Mouse (Mus musculus) right cerebral cortex, postnatal 10 days (tissue): ENCODE results near the gene Ppa2.
A peak's percentile ranks its signal among the peaks of the same experiment; 100 is the strongest.

ENCODE experiments used
- DNase-seq, 2 experiments: peaks; one replicate each; pipeline ENCODE4 v3.0.0; 2021; ENCODE audit warnings: low spot score in 2 of 2

The Ppa2 gene

GRCm38 (mm10) chr3:133309954-133310808, at the start of gene Ppa2:
Gene Ppa2 (plus strand): TSS chr3:133310110.
- DNase-seq: peak; percentile 87

- DNase-seq: peak; percentile 69 to 85
Measured at GRCm38 (mm10) chr3:133271887-133272286, 38.0 kb upstream of the Ppa2 start.

- no peak for DNase-seq
Measured at GRCm38 (mm10) chr3:133284587-133284986, 25.3 kb upstream of the Ppa2 start.

GRCm38 (mm10) chr3:133288795-133289194, 21.1 kb upstream of the Ppa2 start:
- DNase-seq: no peak

GRCm38 (mm10) chr3:133304328-133304727, 5.6 kb upstream of the Ppa2 start:
- DNase-seq: no peak

DNA sequence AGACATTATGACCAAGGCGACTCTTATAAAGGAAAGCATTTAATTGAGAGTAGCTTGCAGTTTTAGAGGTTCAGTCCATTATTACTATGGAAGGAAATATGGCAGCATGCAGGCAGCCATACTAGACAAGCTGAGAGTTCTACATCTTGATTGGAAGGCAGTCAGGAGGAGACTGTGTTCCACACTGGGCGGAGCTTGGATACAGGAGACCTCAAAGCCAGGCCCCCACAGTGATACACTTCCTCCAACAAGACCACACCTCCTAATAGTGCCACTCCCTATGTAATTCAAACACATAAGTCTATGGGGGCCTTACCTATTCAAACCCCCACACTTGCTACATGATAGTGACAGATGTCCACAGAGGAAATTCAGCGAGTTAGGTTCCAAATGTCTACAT, 1.5 kb upstream of the Ppa2 start:
- DNase-seq: no peak

DNA sequence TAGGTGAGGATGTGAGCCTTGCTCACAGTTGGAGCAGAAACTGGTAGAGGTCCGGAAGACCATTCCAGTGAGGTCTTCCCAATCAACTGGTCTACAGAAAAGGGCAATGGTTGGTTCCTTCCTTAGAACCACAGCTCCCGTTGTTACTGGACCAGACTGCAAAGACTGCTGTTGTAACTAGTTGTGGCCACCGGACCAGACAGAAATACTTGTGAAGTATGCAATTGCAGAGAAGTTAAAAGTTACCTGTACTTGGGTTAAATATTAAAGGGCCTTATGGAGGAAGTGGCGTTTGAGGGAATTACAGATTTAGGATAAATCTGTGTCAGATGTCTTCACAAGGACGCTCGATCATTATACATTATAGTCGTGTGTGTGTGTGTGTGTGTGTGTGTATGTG, 551 bp upstream of the Ppa2 start:
- DNase-seq: no peak

DNA sequence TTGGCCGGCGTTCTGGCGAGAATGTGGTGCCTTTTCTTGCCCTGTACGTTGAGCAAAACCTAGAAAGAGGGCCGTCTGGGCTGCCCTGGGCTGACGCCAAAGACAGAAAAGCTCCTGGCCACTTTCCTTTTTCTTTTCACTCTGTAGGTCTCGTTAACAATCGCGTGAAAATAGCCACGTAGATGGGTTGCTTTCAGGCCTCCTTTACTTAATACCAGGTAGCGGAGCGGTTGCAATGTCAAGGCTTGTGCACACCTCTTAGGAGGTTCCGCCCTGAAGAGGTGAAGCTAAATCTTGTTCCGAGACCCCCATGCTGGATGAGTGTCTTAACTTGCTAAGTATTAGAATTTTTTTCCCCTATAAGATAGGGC, 884 bp downstream of the Ppa2 start:
- DNase-seq: no peak

DNA sequence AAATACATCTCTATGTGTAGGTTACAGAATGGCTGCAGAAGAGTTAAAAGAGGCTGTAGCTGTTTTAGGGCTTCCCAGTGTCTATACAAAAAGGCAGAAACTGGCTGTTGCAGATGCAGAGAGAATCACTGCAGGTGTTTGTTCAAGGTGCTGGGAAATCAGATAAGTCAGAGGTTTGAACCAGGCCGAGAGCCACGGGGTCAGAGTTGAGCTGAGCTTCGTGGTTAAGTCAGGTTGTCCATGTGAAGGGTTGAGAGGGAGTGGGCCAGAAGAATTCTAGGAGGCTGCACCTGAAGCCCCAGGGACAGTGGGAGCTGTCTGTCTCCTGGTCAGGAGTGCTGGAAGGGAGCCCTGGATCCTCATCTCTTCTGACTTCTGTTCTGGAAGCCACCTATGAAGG, 2.4 kb downstream of the Ppa2 start:
- no peak for DNase-seq

DNA sequence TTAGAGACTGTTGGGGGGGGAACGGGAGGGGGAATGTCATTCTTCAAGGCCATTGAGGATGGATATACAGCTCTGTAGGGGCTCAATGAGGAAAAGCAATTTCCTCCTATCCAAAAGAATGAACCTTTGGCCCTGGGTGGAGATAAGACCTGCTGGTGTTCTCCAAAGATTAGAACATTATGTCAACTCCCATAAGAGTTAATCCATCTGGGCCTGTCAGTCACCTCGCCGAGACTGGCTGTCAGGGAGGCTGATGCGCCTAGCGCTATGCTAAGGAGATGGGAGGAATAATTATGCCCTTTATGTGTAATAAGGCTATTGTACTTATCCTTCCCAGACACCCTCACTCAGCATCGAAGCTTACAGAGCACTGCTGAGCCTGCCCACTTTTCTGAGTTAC, 2.9 kb downstream of the Ppa2 start:
- no peak for DNase-seq

GRCm38 (mm10) chr3:133313491-133314199, 3.7 kb downstream of the Ppa2 start:
- no peak for DNase-seq

DNA sequence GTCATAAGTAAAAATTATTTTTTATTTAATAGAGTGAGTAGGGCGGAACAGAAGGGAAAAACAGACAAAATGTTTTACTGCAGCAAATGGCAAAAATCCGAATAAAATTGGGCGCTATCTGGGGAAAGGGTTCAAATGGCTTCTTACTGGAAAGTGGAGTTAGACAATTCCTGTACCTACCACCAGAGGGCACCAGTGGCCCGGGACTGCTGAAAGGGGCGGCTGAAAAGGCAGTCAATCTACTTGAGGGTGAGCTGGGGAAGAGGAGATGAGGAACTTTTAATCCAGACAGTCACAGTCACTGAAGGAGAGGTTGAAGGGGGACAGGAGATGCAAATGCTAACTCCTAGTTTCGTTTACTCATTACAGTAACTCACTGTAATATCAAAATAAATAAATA, 4.6 kb downstream of the Ppa2 start:
- DNase-seq: peak; percentile 68 to 82

- DNase-seq: no peak
Measured at GRCm38 (mm10) chr3:133315011-133315410, 5.1 kb downstream of the Ppa2 start.

- no peak for DNase-seq
Measured at GRCm38 (mm10) chr3:133315647-133316046, 5.7 kb downstream of the Ppa2 start.

DNA sequence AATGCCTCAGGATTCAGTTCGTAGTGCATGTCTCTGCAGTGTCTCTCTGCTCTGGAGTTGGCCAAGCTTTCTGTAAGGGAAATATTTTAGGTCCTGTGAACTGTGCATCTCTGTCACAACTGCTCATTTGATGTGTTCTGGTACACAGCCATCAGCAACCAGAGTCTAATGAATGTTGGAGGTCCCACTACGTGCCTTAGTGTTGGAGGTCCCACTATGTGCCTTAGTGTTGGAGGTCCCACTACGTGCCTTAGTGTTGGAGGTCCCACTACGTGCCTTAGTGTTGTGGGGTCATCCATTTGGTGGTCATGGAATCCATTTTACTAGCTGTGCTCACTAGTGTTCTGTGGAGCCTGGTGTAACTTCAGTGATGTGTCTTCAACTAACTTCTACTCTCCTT, 7.9 kb downstream of the Ppa2 start:
- no peak for DNase-seq

DNA sequence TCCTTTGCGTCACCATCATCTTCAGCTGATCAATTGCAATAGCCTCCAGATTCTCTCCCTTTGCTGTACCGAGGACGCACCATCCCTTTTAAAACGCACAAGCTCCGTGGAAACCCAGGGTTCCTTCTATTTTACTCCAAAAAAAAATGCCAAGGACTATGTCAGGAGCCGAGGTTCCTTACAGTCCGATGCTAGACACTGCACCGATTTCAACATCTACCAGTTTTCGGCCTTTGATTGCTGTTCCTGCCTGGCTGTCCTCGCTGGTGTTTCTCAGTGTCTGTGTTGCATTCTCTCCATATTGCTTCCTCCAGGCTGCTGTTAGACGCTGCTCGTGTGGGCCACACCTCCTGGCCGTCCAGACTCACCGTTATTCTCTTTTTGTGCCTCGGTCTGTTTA, 8.7 kb downstream of the Ppa2 start:
- no peak for DNase-seq

DNA sequence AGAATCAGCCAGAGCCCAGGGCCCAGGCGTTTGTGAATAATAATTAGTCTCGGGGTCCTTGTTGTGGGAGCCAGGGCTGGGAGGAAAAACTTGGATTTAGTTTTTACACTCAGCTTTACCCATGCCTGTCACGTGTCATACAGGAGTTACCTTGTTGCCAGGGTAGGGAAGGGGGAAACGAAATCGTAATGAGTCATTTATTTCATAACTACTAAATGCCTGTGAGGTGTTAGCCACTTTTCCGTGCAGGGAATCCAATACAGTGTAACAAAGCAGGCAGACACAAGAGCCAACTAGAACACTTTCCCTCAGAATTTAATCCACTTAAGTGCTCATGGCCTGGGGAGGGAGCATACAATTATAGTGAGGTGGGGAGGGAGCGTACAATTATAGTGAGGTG, 9.9 kb downstream of the Ppa2 start:
- DNase-seq: no peak

DNA sequence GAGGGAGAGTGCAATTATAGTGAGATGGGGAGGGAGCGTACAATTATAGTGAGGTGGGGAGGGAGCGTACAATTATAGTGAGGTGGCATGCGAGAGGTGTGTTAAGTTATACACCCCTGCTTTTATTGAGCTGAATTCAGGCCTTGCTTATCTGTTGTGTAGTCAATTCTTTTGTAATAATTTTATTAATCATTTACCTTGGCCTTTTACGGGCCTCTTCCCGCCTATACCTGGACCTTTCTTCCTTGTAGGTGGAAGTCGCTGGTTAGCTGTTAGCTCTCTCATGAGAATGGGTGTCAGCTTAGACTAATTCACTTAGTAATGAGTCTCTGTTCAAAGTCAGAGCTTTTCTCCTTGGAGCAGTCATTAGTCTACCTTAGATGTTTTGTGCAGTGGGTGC, 10.4 kb downstream of the Ppa2 start:
- DNase-seq: peak in 1 of 2 experiments; percentile 3

DNA sequence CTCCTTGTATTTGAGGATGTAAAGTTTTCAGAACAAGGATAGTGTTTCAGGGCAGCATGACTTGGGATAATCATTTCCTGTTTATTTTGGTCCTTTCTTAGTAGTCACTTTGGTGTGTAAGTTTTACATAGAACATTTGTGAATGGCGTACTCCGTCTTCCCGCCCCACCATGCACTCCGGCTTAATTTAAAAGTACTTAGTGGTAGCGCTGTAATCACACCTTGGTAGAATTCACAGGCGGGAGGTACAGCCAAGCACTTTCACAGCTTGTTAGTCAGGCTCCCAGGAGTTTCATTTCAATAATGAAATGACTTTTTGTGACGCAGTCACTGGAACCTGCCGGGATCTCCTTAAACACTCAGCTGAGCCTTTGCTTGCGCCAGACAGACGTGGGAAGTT, 12.0 kb downstream of the Ppa2 start:
- no peak for DNase-seq

- no peak for DNase-seq
Measured at GRCm38 (mm10) chr3:133322552-133322951, 12.6 kb downstream of the Ppa2 start.

- no peak for DNase-seq
Measured at GRCm38 (mm10) chr3:133325135-133325534, 15.2 kb downstream of the Ppa2 start.

DNA sequence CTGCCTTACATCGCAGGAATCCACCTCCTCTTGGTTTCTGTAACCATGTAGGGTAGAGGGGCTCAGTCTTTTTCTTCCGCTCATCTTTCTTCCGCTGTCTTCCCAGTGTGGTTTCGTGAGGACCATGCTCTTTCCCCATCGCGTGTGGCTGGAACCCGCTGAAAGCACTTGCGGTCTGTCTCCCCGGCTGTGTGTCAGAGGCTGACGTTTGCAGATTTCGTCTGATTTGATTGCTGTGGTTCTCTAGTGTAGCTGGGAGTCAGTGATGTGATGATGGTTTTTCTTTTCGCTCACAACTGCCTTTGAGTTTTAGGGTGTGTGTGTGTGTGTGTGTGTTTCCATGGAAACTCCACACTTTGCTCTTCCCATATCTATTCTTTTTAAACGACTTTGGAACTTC, 18.6 kb downstream of the Ppa2 start:
- DNase-seq: no peak

GRCm38 (mm10) chr3:133329406-133329805, 19.5 kb downstream of the Ppa2 start:
- DNase-seq: peak in 1 of 2 experiments; percentile 14
